Mouse (Mus musculus) olfactory bulb, adult 2 months (tissue): Measurements from ENCODE around the gene Mansc4. TPM values are rescaled to one million over a fixed set of nuclear protein-coding genes. Genes with fewer than 3 reads are reported as not detected.

Experiments
- H3K27ac ChIP-seq: fragments of 200-500 bp; 2 replicates; pipeline ENCODE4 v1.5.1; 2012; ENCODE audit warnings: low read depth, low read length; ENCODE audit not compliant: insufficient read depth
- H3K4me1 ChIP-seq: fragments of 200-500 bp; 2 replicates; pipeline ENCODE4 v1.6.1; 2012; ENCODE audit warnings: low read length; ENCODE audit not compliant: control insufficient read depth, insufficient read depth
- H3K4me3 ChIP-seq: fragments of 200-500 bp; 2 replicates; pipeline ENCODE4 v1.5.1; 2012; ENCODE audit warnings: mild to moderate bottlenecking, low read depth, low read length, moderate library complexity; ENCODE audit not compliant: insufficient read depth
- CTCF ChIP-seq: fragments of 200-500 bp; IDR thresholded peaks from 2 replicates; pipeline ENCODE4 v1.5.1; 2012; ENCODE audit warnings: low read depth, mild to moderate bottlenecking, low read length, moderate library complexity; ENCODE audit not compliant: insufficient read depth
- POLR2A ChIP-seq: fragments of 200-500 bp; IDR thresholded peaks from 2 replicates; pipeline ENCODE4 v1.6.1; 2012; ENCODE audit warnings: mild to moderate bottlenecking, low read depth, low read length, moderate library complexity; ENCODE audit not compliant: insufficient read depth
- WGBS: fragments of 180-500 bp; shearing (Covaris S2); methylation state at CpG from one replicate; pipeline ENCODE4 v1.1.7; 2018; 5-methylcytosine and 5-hydroxymethylcytosine counted together
- polyA plus RNA-seq: library from polyadenylated mRNA; stranded (reverse); fragments of >200 nt; gene quantifications from 2 replicates; pipeline ENCODE4 v1.2.4, GENCODE M21; 2012; ENCODE audit warnings: low replicate concordance; ENCODE audit not compliant: missing spikeins, insufficient read depth, insufficient read length

Gene Mansc4
- not detected in 2 replicates for polyA plus RNA-seq

DNA sequence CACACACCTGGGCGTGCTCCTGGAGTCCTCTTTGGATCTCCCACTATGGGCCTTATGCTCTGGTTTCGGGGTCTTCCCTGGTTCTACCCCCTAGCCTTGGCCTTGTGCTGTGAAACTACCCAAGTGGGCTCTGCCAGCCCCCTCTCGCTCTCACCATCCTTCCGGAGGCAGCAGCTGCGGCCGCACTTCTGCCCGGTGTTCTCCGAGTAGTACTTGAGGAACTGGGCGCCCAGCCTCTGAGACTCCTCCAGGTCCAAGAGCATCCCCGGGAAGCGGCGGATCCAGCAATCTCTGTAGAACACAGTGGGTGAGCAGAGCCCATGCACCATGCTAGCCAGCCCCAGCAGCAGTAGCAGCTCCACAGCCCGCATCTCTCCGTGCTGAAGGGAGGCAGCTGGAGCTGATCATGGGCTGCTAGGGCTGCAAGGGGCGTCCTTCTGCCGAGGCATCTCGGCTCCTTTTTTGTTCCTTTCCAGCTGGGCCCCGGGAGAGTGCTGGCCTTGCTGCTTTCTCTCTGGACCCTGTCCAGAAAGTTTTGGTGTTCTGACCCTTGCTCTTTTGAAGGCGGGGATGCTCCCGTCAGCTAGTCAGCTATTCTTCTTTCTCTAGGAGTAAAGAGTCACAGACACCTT lies at the start of gene Mansc4:
Gene Mansc4 (minus strand): TSS at position 439 of the 632 bp plus-strand sequence.
- Histone ChIP-seq H3K4me3 (0 out of 2 replicates have a peak within 1 kb of the TSS, but pooled peaks have one; percentile 13), H3K4me1 (peaks cover 14% of the 10 kb centered on the region), H3K27ac (no peak within 1 kb of the TSS)
- TF ChIP-seq POLR2A (no peak), CTCF (no peak)
- 21% methylated on average over 20 of the region's 20 CpGs for WGBS

GRCm38 (mm10) chr6:147127239-147127638 lies 40.4 kb upstream of the Mansc4 start:
- Histone ChIP-seq H3K4me3 (no peak overlapping the region), H3K27ac (no peak overlapping the region), H3K4me1 (no peaks in the 10 kb centered on the region)
- TF ChIP-seq POLR2A (no peak), CTCF (no peak)
- WGBS = 56% methylated on average over 10 of the region's 10 CpGs

DNA sequence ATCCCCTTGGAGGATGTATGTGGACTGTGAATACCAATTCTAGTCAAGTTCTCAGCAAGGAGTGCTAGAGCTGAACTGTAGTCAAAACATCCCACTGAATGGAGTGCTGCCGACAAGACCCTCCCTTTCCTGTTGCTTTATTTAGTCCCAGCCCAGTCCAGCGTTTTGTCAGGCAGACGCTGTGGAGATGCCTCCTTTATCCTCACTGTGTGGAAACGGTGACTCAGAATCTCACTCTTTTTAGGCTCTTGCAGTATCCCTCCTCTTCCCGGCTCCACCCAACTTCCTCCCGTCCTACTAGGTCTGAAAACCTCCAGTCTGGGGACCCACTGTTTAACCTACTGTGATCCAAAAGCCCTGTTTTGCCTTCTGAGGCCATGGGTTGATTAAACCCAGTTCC lies 34.5 kb upstream of the Mansc4 start:
- Histone ChIP-seq H3K27ac (no peak overlapping the region), H3K4me3 (no peak overlapping the region), H3K4me1 (peaks cover 8% of the 10 kb centered on the region)
- TF ChIP-seq CTCF (no peak), POLR2A (no peak)
- WGBS = 24% methylated on average over 6 of the region's 6 CpGs

DNA sequence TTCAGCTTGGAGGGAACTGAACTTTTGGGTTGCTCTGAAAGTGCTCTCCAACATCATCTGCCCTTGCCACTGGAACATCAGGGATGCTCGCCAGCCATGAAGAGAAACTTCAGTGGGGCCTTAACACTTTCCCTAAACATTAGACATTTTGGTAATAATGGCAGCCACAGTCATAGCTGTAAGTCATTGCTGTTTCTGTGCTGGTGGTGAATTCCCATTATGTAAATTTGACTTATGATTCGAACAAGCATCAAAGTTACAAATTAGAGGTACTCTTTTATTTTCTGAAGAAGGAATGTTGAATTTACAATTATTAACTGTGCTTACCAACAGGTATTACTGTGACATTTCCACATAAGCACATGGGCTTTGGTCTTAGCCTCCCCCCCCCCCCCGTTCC lies 31.4 kb upstream of the Mansc4 start:
- Histone ChIP-seq H3K4me1 (peaks cover 8% of the 10 kb centered on the region), H3K4me3 (no peak overlapping the region), H3K27ac (no peak overlapping the region)
- TF ChIP-seq POLR2A = no peak
- TF ChIP-seq CTCF = no peak
- WGBS = 96% methylated on average over 3 of the region's 3 CpGs

DNA sequence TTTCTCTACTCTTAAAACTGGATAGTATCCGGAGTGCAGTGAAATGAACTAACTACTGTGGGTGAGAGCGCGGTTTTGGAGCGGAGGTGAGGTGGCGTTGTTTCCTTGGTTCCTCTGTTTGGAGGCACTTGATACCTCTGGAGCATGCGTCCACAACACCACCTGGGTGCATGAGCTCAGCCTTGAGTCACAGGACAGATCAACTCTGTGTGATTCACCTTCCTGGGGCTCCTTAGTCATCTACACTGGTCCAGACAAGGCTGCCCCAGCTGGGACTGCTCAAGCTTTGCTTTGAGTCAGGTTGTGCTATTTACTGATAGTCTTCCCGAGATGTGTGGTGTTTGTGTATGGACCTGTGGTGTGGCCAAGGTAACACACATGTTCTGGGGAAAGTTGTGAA lies 30.9 kb upstream of the Mansc4 start:
- H3K4me1 ChIP-seq = peaks cover 8% of the 10 kb centered on the region
- 92% methylated on average over 7 of the region's 7 CpGs for WGBS
- H3K4me3 ChIP-seq = no peak overlapping the region
- TF ChIP-seq POLR2A (no peak), CTCF (no peak)
- no peak overlapping the region for H3K27ac ChIP-seq

GRCm38 (mm10) chr6:147116579-147116978 lies 29.7 kb upstream of the Mansc4 start:
- no peak overlapping the region for H3K4me3 ChIP-seq
- no peak overlapping the region for H3K27ac ChIP-seq
- TF ChIP-seq POLR2A (no peak), CTCF (no peak)
- H3K4me1 ChIP-seq = peaks cover 5% of the 10 kb centered on the region
- WGBS = 6% methylated on average over 10 of the region's 10 CpGs

- H3K27ac ChIP-seq = no peak overlapping the region
Measured at GRCm38 (mm10) chr6:147109283-147109682, 22.5 kb upstream of the Mansc4 start.

GRCm38 (mm10) chr6:147106716-147107115 lies 19.9 kb upstream of the Mansc4 start:
- WGBS = 85% methylated on average over 6 of the region's 6 CpGs

More at GRCm38 (mm10) chr6:147109283-147109682, 22.5 kb upstream of the Mansc4 start:
- Histone ChIP-seq H3K4me3 (no peak overlapping the region), H3K4me1 (no peaks in the 10 kb centered on the region)
- TF ChIP-seq POLR2A = no peak
- no peak for TF ChIP-seq CTCF
- WGBS = 92% methylated on average over 7 of the region's 7 CpGs

DNA sequence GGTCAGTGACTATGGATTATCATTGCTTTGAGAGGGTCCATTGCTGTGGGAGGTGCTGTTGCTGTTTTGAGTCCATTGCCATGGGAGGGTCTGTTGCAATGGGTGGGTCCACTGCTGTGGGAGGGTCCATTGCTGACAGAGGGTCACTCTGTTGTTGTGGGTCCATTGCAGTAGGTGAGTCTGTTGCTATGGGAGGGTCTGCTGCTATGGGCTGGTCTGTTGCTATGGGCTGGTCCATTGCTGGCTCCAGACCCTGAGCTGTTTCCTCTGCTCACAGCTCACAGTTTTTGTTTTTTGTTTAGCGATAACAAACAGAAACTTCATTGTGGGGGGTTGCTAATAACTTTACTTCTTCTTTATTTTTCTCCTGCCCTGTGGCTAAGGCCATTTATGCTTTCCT lies 18.7 kb upstream of the Mansc4 start:
- 94% methylated on average over 1 of the region's 1 CpGs for WGBS
- Histone ChIP-seq H3K27ac (no peak overlapping the region), H3K4me1 (0 out of 2 replicates have a peak, but pooled peaks cover 9% of the 10 kb centered on the region), H3K4me3 (no peak overlapping the region)
- no peak for TF ChIP-seq POLR2A
- TF ChIP-seq CTCF = no peak

More at GRCm38 (mm10) chr6:147106716-147107115, 19.9 kb upstream of the Mansc4 start:
- TF ChIP-seq POLR2A = no peak
- TF ChIP-seq CTCF = no peak
- H3K27ac ChIP-seq = no peak overlapping the region
- H3K4me1 ChIP-seq = no peaks in the 10 kb centered on the region
- H3K4me3 ChIP-seq = no peak overlapping the region
